In genomic region chr8:91234097-91234496, GRCm38 (mm10) we compare ENCODE assay signal across 26 mouse cellular contexts.
"Had no signal": no experiment of that assay in that cellular context is flagged by ENCODE, and none has a peak within 500 bp of the region (broad histone marks: within the 10 kb centered on the region; RNA-seq: fewer than 3 reads in every experiment).

No protein-coding gene starts in this region.

- H3K4me1 ChIP-seq: heart, embryonic 10.5 days; heart, embryonic 12.5 days; hindbrain, embryonic 12.5 days; intestine, embryonic 15.5 days; limb, embryonic 10.5 days; limb, embryonic 12.5 days had no signal

- H3K9ac ChIP-seq: heart, embryonic 12.5 days; hindbrain, embryonic 12.5 days; hindbrain, embryonic 14.5 days; intestine, embryonic 15.5 days; limb, embryonic 12.5 days had no signal

- H3K27me3 ChIP-seq: heart, embryonic 12.5 days; hindbrain, embryonic 12.5 days; intestine, embryonic 15.5 days; limb, embryonic 12.5 days had no signal

- H3K4me3 ChIP-seq: gastrocnemius, adult 2 months; heart, embryonic 10.5 days; heart, embryonic 12.5 days; hindbrain, embryonic 10.5 days; hindbrain, embryonic 12.5 days; intestine, embryonic 15.5 days; layer of hippocampus, adult 2 months; left cerebral cortex, adult 2 months; limb, embryonic 10.5 days; limb, embryonic 12.5 days had no signal

- H3K27ac ChIP-seq: gastrocnemius, adult 2 months; heart, embryonic 10.5 days; hindbrain, embryonic 10.5 days; hindbrain, embryonic 12.5 days; hindbrain, embryonic 14.5 days; intestine, embryonic 15.5 days; layer of hippocampus, adult 2 months; left cerebral cortex, adult 2 months; limb, embryonic 10.5 days; limb, embryonic 12.5 days had no signal

- H3K9me3 ChIP-seq: heart, embryonic 10.5 days; heart, embryonic 12.5 days; hindbrain, embryonic 10.5 days; hindbrain, embryonic 12.5 days; intestine, embryonic 15.5 days; limb, embryonic 10.5 days; limb, embryonic 12.5 days had no signal

- ATAC-seq: hindbrain, embryonic 16.5 days; inflammation-experienced regulatory T-cells, adult 6 months; intestine, embryonic 15.5 days; intestine, postnatal 0 days had no signal

- H3K36me3 ChIP-seq: hindbrain, embryonic 12.5 days; intestine, embryonic 15.5 days had no signal

- DNase-seq: gastrocnemius, adult 2 months; gastrocnemius, postnatal 10 days; gastrocnemius, postnatal 25 days; heart, adult 18-20 months; heart, postnatal 10 days; heart, postnatal 4 days; kidney, adult 18-20 months; kidney, adult 8-10 months; kidney, postnatal 10 days; kidney, postnatal 25 days; kidney, postnatal 4 days; liver had no signal

- H3K4me2 ChIP-seq: heart, embryonic 12.5 days; hindbrain, embryonic 12.5 days; hindbrain, embryonic 14.5 days; intestine, embryonic 15.5 days; limb, embryonic 12.5 days; liver, embryonic 11.5 days had no signal
